Mouse (Mus musculus): Measurements from ENCODE around the gene Nrxn1.

DNA sequence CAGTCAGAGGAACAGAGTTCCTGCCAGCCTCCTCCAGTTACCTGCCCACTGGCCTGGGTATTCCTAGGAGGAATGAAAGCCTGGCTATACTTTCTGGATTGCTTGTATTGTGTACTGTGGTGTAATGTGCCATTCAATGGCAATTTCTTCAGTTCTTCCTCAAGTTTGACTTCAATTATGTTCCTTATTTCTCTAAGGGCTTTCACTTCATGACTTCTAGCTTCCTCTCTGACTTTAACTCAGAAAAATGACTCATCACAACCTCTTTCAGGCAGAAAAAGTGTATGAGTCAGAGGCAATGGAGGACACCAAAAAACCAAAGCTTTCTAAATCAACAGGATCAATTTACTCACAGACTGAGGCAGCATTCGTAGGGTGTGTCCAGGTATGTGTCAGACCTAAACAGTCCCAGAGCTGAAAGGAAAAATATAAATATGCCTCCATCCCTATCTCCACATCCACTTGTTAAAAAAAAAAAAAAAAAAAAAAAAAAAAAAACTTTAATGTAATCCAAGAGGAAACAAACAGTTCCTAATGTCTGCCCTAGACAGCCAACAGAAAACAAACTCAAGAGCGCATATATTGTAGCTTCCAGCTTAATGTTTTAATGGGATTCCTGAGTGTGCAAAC is 295.1 kb downstream of the Nrxn1 start:
- TF ChIP-seq GATA1 (IDR thresholded peaks at IDR 0.05; ENCODE audit: borderline replicate concordance, low read length) (no peak), TAL1 (conservative IDR thresholded peaks at IDR 0.05; ENCODE audit: low read depth, low read length) (no peak)

All from G1E (cell line).